Mouse (Mus musculus) brain, embryonic 14.5 days (tissue): ENCODE results near the gene Dynlt1f.
"Not testable (repeated sequence)": the region's sequence is repeated elsewhere in the genome, so short reads cannot be mapped to it uniquely, and the experiment has no call there.

ENCODE experiments used
- CTCF ChIP-seq: fragments of 200-500 bp; IDR thresholded peaks from 2 replicates; pipeline ENCODE4 v1.5.1; 2012; ENCODE audit warnings: inconsistent platforms, mild to moderate bottlenecking, moderate library complexity, borderline replicate concordance; ENCODE audit not compliant: insufficient read depth, insufficient read length; ENCODE audit errors: extremely low read depth
- POLR2A ChIP-seq: fragments of 200-500 bp; IDR thresholded peaks from 2 replicates; pipeline ENCODE4 v1.6.1; 2012; ENCODE audit warnings: mild to moderate bottlenecking, inconsistent platforms, borderline replicate concordance; ENCODE audit not compliant: poor library complexity, insufficient read depth, insufficient read length, severe bottlenecking; ENCODE audit errors: extremely low read depth

DNA sequence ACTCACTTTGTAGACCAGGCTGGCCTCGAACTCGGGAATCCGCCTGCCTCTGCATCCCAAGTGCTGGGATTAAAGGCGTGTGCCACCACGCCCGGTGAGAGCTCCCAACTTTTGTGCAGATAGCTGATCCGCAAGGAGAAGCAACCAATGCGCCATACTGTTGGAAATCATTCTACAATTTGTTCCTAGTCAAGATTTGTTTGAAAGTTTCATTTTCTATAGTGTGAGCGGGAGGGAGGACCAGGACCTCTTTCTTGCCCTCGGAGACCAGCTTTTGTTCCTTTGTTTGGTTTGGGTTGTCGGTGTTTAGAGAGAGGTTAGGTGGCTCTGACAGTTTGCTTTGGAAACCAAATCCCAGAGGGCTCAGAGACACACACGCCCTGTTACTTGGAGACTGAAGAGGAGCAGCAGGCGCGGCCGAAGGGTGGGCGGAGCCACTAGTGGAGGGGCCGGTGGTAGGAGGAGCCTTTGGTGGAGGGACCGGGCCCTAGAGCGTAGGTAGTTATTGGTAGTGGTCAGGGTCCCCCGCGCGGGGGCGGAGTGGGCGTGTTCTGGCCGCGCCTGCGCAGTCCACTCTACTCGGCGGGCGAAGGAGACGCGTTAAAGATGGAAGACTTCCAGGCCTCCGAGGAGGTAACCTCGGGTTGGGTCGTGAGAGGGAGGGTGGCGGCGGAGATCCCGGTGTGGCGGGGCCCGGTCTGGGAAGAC lies 54.3 kb downstream of the Dynlt1f start, which contains the start of gene Dynlt1c:
- TF ChIP-seq CTCF, POLR2A: not testable (repeated sequence)
